Mouse (Mus musculus): ENCODE results near the gene Tpt1. TPM values are rescaled to one million over a fixed set of nuclear protein-coding genes. Genes with fewer than 3 reads are reported as not detected.
"Not testable (repeated sequence)": the region's sequence is repeated elsewhere in the genome, so short reads cannot be mapped to it uniquely, and the experiment has no call there.

Tpt1 gene
- polyA plus RNA-seq, 1 experiment from 2014 or later = 1,034 TPM

DNA sequence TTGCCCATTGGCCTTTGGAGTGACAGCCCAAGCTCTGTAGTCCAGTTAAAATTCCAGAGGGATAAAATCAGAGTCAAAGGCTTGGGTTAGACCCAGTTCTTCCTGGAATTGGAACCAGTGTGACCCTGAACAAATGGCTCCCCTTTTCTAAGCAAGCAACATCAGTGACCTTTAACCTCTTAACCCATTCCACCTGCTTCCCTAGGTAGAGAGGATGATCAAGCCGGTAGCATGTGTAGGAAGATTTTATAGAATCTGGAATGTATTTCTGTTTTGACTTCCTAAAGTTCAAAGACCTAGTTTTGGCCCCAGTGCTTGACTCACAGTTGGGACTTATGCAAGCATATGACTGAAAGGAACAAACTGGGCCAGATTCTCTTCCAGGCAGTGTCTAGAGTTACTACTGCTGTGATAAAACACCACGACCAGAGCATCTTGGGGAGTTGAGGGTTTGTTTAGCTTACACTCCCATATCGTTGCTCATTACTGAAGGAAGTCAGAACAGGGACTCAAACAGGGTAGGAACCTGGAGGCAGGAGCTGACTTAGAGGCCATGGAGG lies 18.0 kb upstream of the Tpt1 start:
- peaks cover 12% of the 10 kb centered on the region for H3K4me1 ChIP-seq (replicated peaks; ENCODE audit: control insufficient read depth, insufficient read depth, low read length)
- H3K9me3 ChIP-seq (ENCODE audit: control insufficient read depth, low read length) = no peaks in the 10 kb centered on the region
- H3K4me3 ChIP-seq (ENCODE audit: low read depth, low read length) = no peak overlapping the region
- H3K4me2 ChIP-seq = no peak overlapping the region
- H3K27ac ChIP-seq (ENCODE audit: low read depth, low read length) = no peak overlapping the region
- no peak for ATAC-seq (replicated peaks; ENCODE audit: low FRiP score)
- H3K36me3 ChIP-seq (ENCODE audit: control insufficient read depth, insufficient read depth, low read length) = no peaks in the 10 kb centered on the region
- WGBS = 58% methylated on average over 3 of the region's 3 CpGs
- no peak for DNase-seq (ENCODE audit: low spot score)
- H3K27me3 ChIP-seq (replicated peaks; ENCODE audit: control insufficient read depth, insufficient read depth, low read length) = peaks cover 10% of the 10 kb centered on the region; the same call in 1 of the 2 replicates
- H3K9ac ChIP-seq (ENCODE audit: low read depth, low read length) = no peak overlapping the region

DNA sequence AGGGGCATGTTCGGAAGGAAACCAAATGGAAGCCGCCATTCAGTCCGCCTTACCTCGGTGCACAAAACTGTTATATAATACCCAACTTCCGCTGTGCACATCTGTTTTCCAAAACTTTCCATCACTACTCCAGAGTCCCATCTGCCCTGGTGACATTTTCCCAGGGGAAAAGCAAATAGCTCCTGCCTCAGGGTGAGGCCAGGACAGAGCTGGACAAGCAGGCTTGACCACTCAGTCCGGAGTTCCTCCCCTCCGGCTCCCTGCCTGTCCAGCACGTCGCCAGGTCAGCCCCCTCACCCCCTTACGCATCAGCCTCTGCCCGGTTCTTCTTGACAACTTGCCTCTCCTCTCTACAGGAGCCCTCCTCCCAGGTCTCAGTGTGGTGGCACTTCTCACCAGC lies 16.7 kb upstream of the Tpt1 start:
- Histone ChIP-seq H3K9ac (ENCODE audit: low read depth, low read length) (no peak overlapping the region), H3K9me3 (ENCODE audit: control insufficient read depth, low read length) (no peaks in the 10 kb centered on the region), H3K4me3 (ENCODE audit: low read depth, low read length) (no peak overlapping the region), H3K36me3 (ENCODE audit: control insufficient read depth, insufficient read depth, low read length) (no peaks in the 10 kb centered on the region), H3K27ac (ENCODE audit: low read depth, low read length) (no peak overlapping the region), H3K27me3 (replicated peaks; ENCODE audit: control insufficient read depth, insufficient read depth, low read length) (peaks cover 10% of the 10 kb centered on the region; the same call in 1 of the 2 replicates), H3K4me2 (peak overlapping the region; percentile 75), H3K4me1 (replicated peaks; ENCODE audit: control insufficient read depth, insufficient read depth, low read length) (peaks cover 16% of the 10 kb centered on the region)
- no peak for DNase-seq (ENCODE audit: low spot score)
- 40% methylated on average over 11 of the region's 11 CpGs for whole genome bisulfite sequencing
- ATAC-seq (replicated peaks; ENCODE audit: low FRiP score) = no peak

DNA sequence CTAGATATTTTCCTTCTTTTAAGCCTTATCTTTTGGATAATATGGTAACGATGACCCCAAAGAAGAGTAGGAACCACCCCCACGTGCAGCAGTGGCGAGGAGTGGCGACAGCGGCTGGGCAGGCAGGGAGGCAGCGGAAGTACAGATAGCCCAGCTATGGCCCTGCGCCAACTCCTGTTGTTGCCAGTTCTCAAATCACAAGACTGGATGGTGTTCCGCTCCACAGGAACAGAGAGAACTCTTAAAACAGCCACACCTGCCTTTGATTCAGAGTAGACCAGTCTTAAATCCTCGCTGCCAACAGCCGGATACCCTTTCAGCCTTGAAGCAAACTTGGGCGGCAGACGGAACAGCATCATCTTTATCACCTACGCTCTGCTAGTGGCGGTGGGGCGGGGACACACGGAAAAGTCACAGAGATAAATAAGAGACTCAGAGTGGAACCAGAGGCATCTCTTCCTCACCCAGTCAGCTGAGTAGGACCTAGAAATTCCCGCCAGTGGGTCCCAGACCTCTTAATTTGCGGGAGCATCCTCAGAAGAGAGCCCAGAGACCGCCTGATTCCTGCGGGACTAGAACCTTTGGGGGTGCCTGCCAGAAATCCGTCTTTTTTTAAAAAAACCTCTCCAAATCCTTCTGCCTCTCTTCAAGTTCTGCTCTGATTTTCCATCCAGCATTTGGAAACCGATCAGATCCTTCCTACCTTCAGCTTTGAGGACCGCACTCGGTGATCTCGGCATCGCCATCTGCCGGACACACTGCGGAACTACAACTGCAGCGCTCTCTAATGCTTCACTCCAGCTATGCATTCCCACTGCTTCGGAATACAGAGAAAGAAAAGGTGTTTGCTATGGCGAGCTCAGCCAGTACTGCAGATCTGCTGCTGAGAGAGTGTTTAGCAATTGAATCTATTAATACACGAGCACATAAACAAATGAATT lies 15.8 kb upstream of the Tpt1 start:
- Histone ChIP-seq H3K36me3 (ENCODE audit: control insufficient read depth, insufficient read depth, low read length) (no peaks in the 10 kb centered on the region), H3K9ac (ENCODE audit: low read depth, low read length) (no peak overlapping the region), H3K27ac (ENCODE audit: low read depth, low read length) (no peak overlapping the region), H3K4me1 (replicated peaks; ENCODE audit: control insufficient read depth, insufficient read depth, low read length) (peaks cover 20% of the 10 kb centered on the region), H3K4me2 (peak overlapping the region; percentile 75), H3K4me3 (ENCODE audit: low read depth, low read length) (peak overlapping the region; percentile 38), H3K9me3 (ENCODE audit: control insufficient read depth, low read length) (no peaks in the 10 kb centered on the region), H3K27me3 (replicated peaks; ENCODE audit: control insufficient read depth, insufficient read depth, low read length) (peaks cover 10% of the 10 kb centered on the region; the same call in 1 of the 2 replicates)
- DNase-seq (ENCODE audit: low spot score) (no peak), ATAC-seq (replicated peaks; ENCODE audit: low FRiP score) (peak; percentile 56)
- 8% methylated on average over 32 of the region's 32 CpGs for WGBS

DNA sequence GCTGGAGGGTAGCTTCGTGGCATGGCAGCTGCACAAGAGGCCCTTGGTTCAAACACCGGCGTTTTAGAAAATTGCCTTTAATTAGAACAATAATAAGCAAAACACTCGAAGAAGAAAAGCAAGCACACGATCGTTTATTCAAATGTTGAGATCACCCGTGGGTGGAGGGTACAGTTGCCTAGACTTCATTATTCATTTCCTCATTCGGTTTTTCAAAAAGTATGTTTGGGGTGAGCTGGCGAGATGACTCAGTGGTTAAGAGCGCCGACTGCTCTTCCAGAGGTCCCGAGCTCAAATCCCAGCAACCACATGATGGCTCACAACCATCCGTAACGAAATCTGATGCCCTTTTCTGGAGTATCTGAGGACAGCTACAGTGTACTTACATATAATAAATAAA lies 15.1 kb upstream of the Tpt1 start:
- H3K36me3 ChIP-seq (ENCODE audit: control insufficient read depth, insufficient read depth, low read length); H3K9me3 ChIP-seq (ENCODE audit: control insufficient read depth, low read length); ATAC-seq (replicated peaks; ENCODE audit: low FRiP score); H3K4me3 ChIP-seq (ENCODE audit: low read depth, low read length); H3K9ac ChIP-seq (ENCODE audit: low read depth, low read length); DNase-seq (ENCODE audit: low spot score); H3K27me3 ChIP-seq (replicated peaks; ENCODE audit: control insufficient read depth, insufficient read depth, low read length); H3K4me2 ChIP-seq; H3K27ac ChIP-seq (ENCODE audit: low read depth, low read length): not testable (repeated sequence)
- 57% methylated on average over 14 of the region's 14 CpGs for WGBS
- peaks cover 20% of the 10 kb centered on the region for H3K4me1 ChIP-seq (replicated peaks; ENCODE audit: control insufficient read depth, insufficient read depth, low read length)

DNA sequence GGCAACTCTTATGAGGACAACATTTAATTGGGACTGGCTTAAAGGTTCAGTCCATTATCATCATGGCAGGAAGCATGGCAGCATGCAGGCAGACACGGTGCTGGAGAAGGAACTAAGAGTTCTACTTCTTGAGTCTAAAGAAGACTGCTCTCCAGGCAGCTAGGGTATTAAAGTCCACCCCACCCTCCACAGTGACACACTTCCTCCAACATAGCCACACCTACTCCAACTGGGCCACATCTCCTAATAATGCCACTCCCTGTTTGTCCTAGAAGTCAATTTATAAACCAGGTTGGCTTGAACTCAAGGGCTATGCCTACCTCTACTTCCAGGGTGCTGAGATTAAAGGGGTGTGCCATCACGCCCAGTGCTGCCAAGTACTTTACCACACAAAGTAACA lies 12.9 kb upstream of the Tpt1 start:
- H3K4me2 ChIP-seq = no peak overlapping the region
- WGBS = 76% methylated on average over 2 of the region's 2 CpGs
- H3K4me3 ChIP-seq (ENCODE audit: low read depth, low read length) = no peak overlapping the region
- peaks cover 30% of the 10 kb centered on the region for H3K4me1 ChIP-seq (replicated peaks; ENCODE audit: control insufficient read depth, insufficient read depth, low read length)
- no peak overlapping the region for H3K27ac ChIP-seq (ENCODE audit: low read depth, low read length)
- H3K9ac ChIP-seq (ENCODE audit: low read depth, low read length) = no peak overlapping the region
- H3K27me3 ChIP-seq (replicated peaks; ENCODE audit: control insufficient read depth, insufficient read depth, low read length) = peaks cover 10% of the 10 kb centered on the region; the same call in 1 of the 2 replicates
- H3K9me3 ChIP-seq (ENCODE audit: control insufficient read depth, low read length) = no peaks in the 10 kb centered on the region
- no peaks in the 10 kb centered on the region for H3K36me3 ChIP-seq (ENCODE audit: control insufficient read depth, insufficient read depth, low read length)
- ATAC-seq (replicated peaks; ENCODE audit: low FRiP score) (no peak), DNase-seq (ENCODE audit: low spot score) (no peak)

DNA sequence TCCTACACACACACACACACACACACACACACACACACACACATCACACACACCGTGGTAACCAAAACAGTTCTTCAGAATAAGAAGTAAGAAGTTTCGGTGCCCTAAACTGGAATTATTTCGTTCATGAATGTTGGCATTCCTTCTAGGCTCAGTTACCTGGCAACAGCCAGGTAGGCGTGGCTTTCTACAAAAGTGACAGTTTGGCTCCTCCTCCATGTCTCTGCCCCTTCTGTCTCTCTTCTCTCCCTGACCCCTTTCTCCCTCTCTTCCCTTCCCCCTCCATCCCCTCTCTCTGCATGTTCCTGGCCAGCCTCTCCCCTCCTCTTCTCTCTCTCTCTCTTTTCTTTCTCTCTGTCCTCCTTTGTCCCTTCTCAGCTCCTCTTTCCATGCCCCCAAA lies 11.9 kb upstream of the Tpt1 start:
- WGBS = 43% methylated on average over 4 of the region's 4 CpGs
- Histone ChIP-seq H3K4me1 (replicated peaks; ENCODE audit: control insufficient read depth, insufficient read depth, low read length) (peaks cover 38% of the 10 kb centered on the region), H3K27ac (ENCODE audit: low read depth, low read length) (peak overlapping the region; percentile 97), H3K9me3 (ENCODE audit: control insufficient read depth, low read length) (no peaks in the 10 kb centered on the region), H3K4me2 (peak overlapping the region; percentile 100), H3K4me3 (ENCODE audit: low read depth, low read length) (peak overlapping the region; percentile 66; the same call in 1 of the 2 replicates), H3K27me3 (replicated peaks; ENCODE audit: control insufficient read depth, insufficient read depth, low read length) (peaks cover 10% of the 10 kb centered on the region; the same call in 1 of the 2 replicates), H3K9ac (ENCODE audit: low read depth, low read length) (peak overlapping the region; percentile 93), H3K36me3 (ENCODE audit: control insufficient read depth, insufficient read depth, low read length) (no peaks in the 10 kb centered on the region)
- ATAC-seq (replicated peaks; ENCODE audit: low FRiP score) = no peak
- no peak for DNase-seq (ENCODE audit: low spot score)

DNA sequence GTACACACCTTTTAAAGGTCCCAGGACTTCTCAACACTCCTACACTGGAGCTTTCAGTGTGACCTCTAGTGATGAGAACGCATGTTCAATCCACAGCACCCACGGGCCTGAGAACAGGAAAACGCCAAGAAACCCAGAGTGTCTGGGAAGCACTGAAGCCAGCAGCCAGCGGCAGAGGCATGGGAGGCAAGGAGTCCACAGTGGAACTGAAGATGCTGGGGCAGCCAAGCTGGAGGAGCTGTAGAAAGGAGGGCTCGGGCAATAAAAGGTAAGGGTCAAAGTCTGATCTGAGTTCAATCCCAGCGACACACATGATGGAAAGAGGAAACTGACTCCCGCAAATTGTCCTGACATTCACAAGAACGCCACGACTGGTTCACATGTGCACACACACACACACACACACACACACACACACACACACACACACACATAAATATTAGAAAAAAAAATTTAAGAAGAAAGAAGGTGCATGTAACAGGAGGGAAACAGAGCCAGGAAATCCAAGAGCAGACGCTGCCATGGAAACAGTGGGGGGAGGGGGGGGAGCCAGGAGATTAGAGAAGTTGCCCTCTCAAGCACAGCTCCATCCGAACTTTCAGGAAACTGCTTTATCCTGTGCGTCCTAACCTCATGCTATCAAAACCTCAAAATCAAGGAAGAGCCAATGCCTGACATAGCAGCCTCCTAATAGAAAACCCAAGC lies 11.2 kb upstream of the Tpt1 start:
- WGBS = 3% methylated on average over 12 of the region's 12 CpGs
- no peak for DNase-seq (ENCODE audit: low spot score)
- Histone ChIP-seq H3K9ac (ENCODE audit: low read depth, low read length) (peak overlapping the region; percentile 93), H3K4me2 (peak overlapping the region; percentile 100), H3K36me3 (ENCODE audit: control insufficient read depth, insufficient read depth, low read length) (no peaks in the 10 kb centered on the region), H3K4me3 (ENCODE audit: low read depth, low read length) (peak overlapping the region; percentile 66), H3K4me1 (replicated peaks; ENCODE audit: control insufficient read depth, insufficient read depth, low read length) (peaks cover 34% of the 10 kb centered on the region), H3K27ac (ENCODE audit: low read depth, low read length) (peak overlapping the region; percentile 97), H3K9me3 (ENCODE audit: control insufficient read depth, low read length) (no peaks in the 10 kb centered on the region), H3K27me3 (replicated peaks; ENCODE audit: control insufficient read depth, insufficient read depth, low read length) (0 out of 2 replicates have a peak, but pooled peaks cover 5% of the 10 kb centered on the region)
- ATAC-seq (replicated peaks; ENCODE audit: low FRiP score) = peak; percentile 24

DNA sequence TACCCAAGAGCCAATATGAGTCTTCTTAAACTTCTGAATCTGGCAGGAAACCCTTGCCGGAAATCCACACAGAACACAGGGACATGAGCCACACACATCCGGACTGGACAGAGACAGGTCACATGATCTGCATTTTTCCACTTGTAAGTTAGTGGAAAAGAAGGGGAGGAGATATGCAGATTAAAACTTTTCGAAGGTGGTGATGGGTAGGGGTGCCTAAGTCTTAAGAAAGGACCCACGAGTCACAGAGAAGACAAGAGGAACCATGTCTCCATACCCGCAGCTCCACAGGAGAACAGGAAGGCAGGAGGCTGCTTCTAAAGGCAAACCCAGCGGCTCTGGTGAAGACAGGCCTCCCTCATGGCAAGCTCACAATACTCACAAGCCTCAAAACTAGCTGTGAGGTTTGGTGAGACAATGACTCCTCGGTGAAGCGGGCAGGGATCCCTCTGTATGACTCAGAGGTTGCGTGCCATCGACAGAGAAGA lies 10.6 kb upstream of the Tpt1 start:
- WGBS = under 1% methylated on average over 10 of the region's 10 CpGs
- Histone ChIP-seq H3K36me3 (ENCODE audit: control insufficient read depth, insufficient read depth, low read length) (no peaks in the 10 kb centered on the region), H3K27me3 (replicated peaks; ENCODE audit: control insufficient read depth, insufficient read depth, low read length) (no peaks in the 10 kb centered on the region), H3K4me1 (replicated peaks; ENCODE audit: control insufficient read depth, insufficient read depth, low read length) (peaks cover 29% of the 10 kb centered on the region), H3K27ac (ENCODE audit: low read depth, low read length) (peak overlapping the region; percentile 97), H3K4me3 (ENCODE audit: low read depth, low read length) (peak overlapping the region; percentile 66), H3K4me2 (peak overlapping the region; percentile 100), H3K9ac (ENCODE audit: low read depth, low read length) (peak overlapping the region; percentile 93), H3K9me3 (ENCODE audit: control insufficient read depth, low read length) (no peaks in the 10 kb centered on the region)
- peak; percentile 81 for ATAC-seq (replicated peaks; ENCODE audit: low FRiP score)
- peak; percentile 79 for DNase-seq (ENCODE audit: low spot score)
